Mouse (Mus musculus) liver, embryonic 16.5 days (tissue): ENCODE data around the gene Gm49450. TPM values are rescaled to one million over a fixed set of nuclear protein-coding genes. Genes with fewer than 3 reads are reported as not detected.

Experiments used
- ATAC-seq: fragments of 200-750 bp; cut with Nextera tagmentation; 2 replicates; pipeline ENCODE4 v1.8.0; 2017; ENCODE audit warnings: low read depth, mild to moderate bottlenecking, moderate number of reproducible peaks, moderate library complexity
- H3K27ac ChIP-seq: fragments of 300-500 bp; sonication (generic); 2 replicates; pipeline ENCODE4 v1.5.1; 2014; ENCODE audit warnings: mild to moderate bottlenecking, low read length
- H3K27me3 ChIP-seq: fragments of 300-500 bp; sonication (generic); 2 replicates; pipeline ENCODE4 v1.6.1; 2014; ENCODE audit warnings: low read depth, low read length, mixed read lengths; ENCODE audit not compliant: control insufficient read depth, insufficient read depth
- H3K36me3 ChIP-seq: fragments of 300-500 bp; sonication (generic); 2 replicates; pipeline ENCODE4 v1.6.1; 2014; ENCODE audit warnings: mild to moderate bottlenecking; ENCODE audit not compliant: control insufficient read depth, insufficient read depth
- H3K4me1 ChIP-seq: fragments of 300-500 bp; sonication (generic); 2 replicates; pipeline ENCODE4 v1.6.1; 2014; ENCODE audit warnings: low read depth, low read length, mixed read lengths; ENCODE audit not compliant: control insufficient read depth
- H3K4me2 ChIP-seq: fragments of 300-500 bp; sonication (generic); 2 replicates; pipeline ENCODE4 v1.6.1; 2014; ENCODE audit warnings: low read depth, low read length, mixed read lengths
- H3K4me3 ChIP-seq: fragments of 300-500 bp; sonication (generic); 2 replicates; pipeline ENCODE4 v1.5.1; 2014; ENCODE audit warnings: low read depth, mild to moderate bottlenecking, low read length
- H3K9ac ChIP-seq: fragments of 300-500 bp; sonication (generic); 2 replicates; pipeline ENCODE4 v1.6.1; 2014; ENCODE audit warnings: low read depth, low read length
- H3K9me3 ChIP-seq: fragments of 300-500 bp; sonication (generic); replicated peaks from 2 replicates; pipeline ENCODE4 v1.6.1; 2016; ENCODE audit warnings: low read length; ENCODE audit not compliant: control insufficient read depth
- WGBS: fragments of 180-500 bp; shearing (Covaris S2); extraction: QIAGEN DNeasy Blood & Tissue Kit; methylation state at CpG from one replicate; pipeline ENCODE4 v1.1.7; 2014; ENCODE audit not compliant: insufficient replicate concordance; 5-methylcytosine and 5-hydroxymethylcytosine counted together
- polyA plus RNA-seq: library from polyadenylated mRNA; unstranded; fragments of >200 nt; fragmentation: Nextera tagmentation; extraction: Ambion mirVana; gene quantifications from 2 replicates; pipeline ENCODE4 v1.2.1, GENCODE M21; 2015

Gene Gm49450
- polyA plus RNA-seq, 1 experiment from 2014 or later, result not detected

DNA sequence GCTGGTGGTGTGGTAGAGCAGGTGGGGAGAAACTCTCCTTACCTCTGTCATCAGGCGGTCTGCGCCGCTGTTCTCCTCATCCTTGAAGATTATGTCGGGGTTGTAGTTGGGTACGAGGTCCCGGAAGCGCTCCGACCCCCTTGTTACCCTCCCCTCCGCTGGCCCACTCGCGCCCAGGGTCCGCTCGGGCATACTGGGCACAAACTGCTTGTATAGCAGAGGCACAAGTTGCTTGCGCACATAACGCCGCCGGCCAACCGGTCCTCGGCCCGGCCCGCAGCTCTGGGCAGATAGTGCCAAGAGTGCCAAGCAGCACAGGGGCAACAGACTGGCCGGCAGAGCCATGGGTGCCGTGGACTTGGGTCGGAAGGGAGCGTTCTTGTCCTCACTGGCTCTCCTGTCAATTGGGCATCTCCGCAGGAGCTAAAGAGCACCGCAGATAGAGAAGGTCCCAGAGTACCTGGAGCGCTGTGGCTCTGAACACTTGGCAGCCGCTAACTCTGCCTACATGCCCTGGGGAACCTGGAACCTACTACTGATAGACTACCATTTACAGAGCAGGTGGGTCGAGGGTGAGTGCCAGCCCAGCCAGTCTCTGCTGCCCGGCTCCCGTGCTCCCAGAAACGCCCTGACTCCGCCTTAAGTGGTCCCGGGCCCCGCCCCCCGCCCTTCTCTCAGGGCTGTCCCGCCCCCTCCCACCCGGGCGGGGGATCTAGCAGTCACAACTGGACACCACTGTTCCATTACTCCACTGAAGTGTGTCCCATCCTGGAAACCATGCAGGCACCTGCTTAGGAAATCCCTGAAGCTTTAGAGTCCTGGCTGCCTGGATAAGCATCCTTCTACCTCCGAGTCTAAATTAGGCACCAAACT is 55.2 kb downstream of the Gm49450 start, which contains the start of gene Dhh:
Gene Dhh (minus strand): TSS at position 613 of the 873 bp plus-strand sequence.
- peaks cover 27% of the 10 kb centered on the region for H3K4me1 ChIP-seq
- no peak within 1 kb of the TSS for H3K4me3 ChIP-seq
- H3K9ac ChIP-seq, result no peak within 1 kb of the TSS
- no peaks in the 10 kb centered on the region for H3K36me3 ChIP-seq
- WGBS, result 2% methylated on average over 41 of the region's 41 CpGs
- H3K9me3 ChIP-seq, result no peaks in the 10 kb centered on the region
- H3K27ac ChIP-seq, result no peak within 1 kb of the TSS
- H3K27me3 ChIP-seq, result peaks cover 71% of the 10 kb centered on the region
- ATAC-seq, result no peak
- 0 out of 2 replicates have a peak within 1 kb of the TSS, but pooled peaks have one; percentile 9 for H3K4me2 ChIP-seq

- Histone ChIP-seq H3K27ac (no peak overlapping the region), H3K9ac (no peak overlapping the region), H3K27me3 (peaks cover 78% of the 10 kb centered on the region), H3K4me2 (no peak overlapping the region), H3K4me3 (no peak overlapping the region), H3K4me1 (peaks cover 27% of the 10 kb centered on the region), H3K36me3 (no peaks in the 10 kb centered on the region), H3K9me3 (no peaks in the 10 kb centered on the region)
- no peak for ATAC-seq
- WGBS, result 5% methylated on average over 10 of the region's 10 CpGs
Measured at GRCm38 (mm10) chr15:98897495-98897894, 55.9 kb downstream of the Gm49450 start.

DNA sequence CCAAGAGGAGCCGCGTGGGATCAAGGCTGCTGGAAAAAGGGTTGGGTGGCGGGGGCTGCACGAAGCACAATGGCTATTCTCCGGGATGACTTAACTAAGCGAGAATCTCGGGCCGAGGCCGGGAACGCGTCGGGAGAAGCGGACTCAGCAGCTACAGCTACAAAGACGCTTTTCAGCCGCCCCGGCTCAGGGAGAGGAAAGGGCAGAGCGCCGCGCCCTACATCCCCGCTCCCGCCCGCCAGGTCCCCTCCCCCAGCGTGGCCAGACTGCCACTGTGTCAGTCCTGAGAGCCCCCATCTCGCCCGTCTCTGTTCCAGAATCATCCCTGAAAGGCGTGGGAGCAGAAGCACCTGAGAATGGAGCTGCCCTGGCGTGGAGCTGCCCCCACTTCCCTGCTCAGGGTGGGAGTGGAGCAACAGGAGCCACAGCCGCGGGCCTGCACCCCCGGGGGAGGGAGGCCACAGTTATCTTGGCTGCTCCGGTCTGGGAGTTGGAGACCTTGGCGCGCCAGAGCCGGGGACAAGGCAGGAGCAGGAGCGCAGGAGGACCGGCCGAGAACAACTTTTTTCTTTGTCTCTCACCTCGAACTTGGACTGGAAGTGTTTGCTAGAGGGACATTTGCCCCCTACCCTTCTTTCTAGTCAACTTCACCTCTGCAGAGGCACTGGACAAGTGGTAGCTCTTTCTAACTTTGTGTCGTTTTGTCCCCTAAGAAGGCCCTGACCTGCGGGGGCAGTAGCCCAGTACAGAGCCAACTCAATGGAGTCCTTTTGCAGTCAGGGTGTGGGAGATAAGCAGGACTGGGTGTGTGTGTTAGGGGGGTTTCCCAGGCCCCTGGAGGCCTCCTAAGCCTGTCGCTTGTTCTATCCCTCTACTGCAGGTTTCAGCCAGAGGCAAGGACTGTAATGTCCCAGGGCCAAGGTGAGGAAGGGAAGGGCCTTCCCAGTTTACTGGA is 57.4 kb downstream of the Gm49450 start:
- no peak for ATAC-seq
- H3K4me1 ChIP-seq, result peaks cover 34% of the 10 kb centered on the region
- H3K27me3 ChIP-seq, result peaks cover 79% of the 10 kb centered on the region
- no peaks in the 10 kb centered on the region for H3K36me3 ChIP-seq
- H3K9me3 ChIP-seq, result no peaks in the 10 kb centered on the region
- peak overlapping the region; percentile 19; the same call in 1 of the 2 replicates for H3K4me3 ChIP-seq
- no peak overlapping the region for H3K9ac ChIP-seq
- WGBS, result 3% methylated on average over 39 of the region's 41 CpGs
- peak overlapping the region; percentile 40 for H3K4me2 ChIP-seq
- no peak overlapping the region for H3K27ac ChIP-seq

GRCm38 (mm10) chr15:98894746-98895634 is 58.4 kb downstream of the Gm49450 start:
- no peak for ATAC-seq
- H3K36me3 ChIP-seq, result no peaks in the 10 kb centered on the region
- H3K4me1 ChIP-seq, result peaks cover 34% of the 10 kb centered on the region
- no peak overlapping the region for H3K9ac ChIP-seq
- no peaks in the 10 kb centered on the region for H3K9me3 ChIP-seq
- no peak overlapping the region for H3K27ac ChIP-seq
- peak overlapping the region; percentile 59 for H3K4me3 ChIP-seq
- peak overlapping the region; percentile 80 for H3K4me2 ChIP-seq
- 2% methylated on average over 38 of the region's 38 CpGs for WGBS
- peaks cover 75% of the 10 kb centered on the region for H3K27me3 ChIP-seq

- ATAC-seq, result no peak
- peaks cover 34% of the 10 kb centered on the region for H3K4me1 ChIP-seq
- H3K27me3 ChIP-seq, result peaks cover 67% of the 10 kb centered on the region
- no peaks in the 10 kb centered on the region for H3K36me3 ChIP-seq
- H3K4me2 ChIP-seq, result peak within 1 kb of the TSS; percentile 80
- peak within 1 kb of the TSS; percentile 59 for H3K4me3 ChIP-seq
- no peaks in the 10 kb centered on the region for H3K9me3 ChIP-seq
- H3K27ac ChIP-seq, result no peak within 1 kb of the TSS
- H3K9ac ChIP-seq, result peak within 1 kb of the TSS; percentile 39; the same call in 1 of the 2 replicates
- WGBS, result under 1% methylated on average over 76 of the region's 77 CpGs
Measured at GRCm38 (mm10) chr15:98893940-98894745, 59.2 kb downstream of the Gm49450 start, which contains the start of gene Rhebl1. Gene Rhebl1, minus strand, starts transcription at chr15:98894540.

DNA sequence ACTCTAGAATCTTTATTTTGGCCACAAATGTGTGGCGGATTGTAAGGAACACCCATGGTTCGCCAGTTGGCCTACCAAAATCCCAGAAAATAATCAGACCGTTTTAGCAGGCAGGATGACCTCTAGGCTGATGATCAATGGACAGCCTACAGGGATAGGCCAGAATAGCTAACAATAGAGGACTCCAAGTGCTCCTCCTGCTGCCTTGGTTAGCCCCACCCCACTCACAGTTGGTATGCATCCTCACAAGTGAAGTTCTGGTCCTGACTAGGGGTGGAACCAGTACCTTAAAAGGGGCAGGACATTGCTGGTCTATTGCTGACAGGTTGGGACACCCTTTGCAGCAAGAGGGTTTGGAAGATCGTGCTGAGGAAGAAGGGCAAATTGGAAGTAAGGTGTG is 60.3 kb downstream of the Gm49450 start:
- Histone ChIP-seq H3K4me3 (no peak overlapping the region), H3K36me3 (no peaks in the 10 kb centered on the region), H3K27me3 (peaks cover 56% of the 10 kb centered on the region), H3K4me1 (peaks cover 34% of the 10 kb centered on the region), H3K27ac (no peak overlapping the region), H3K9ac (no peak overlapping the region), H3K9me3 (no peaks in the 10 kb centered on the region), H3K4me2 (no peak overlapping the region)
- ATAC-seq, result no peak
- 59% methylated on average over 4 of the region's 4 CpGs for WGBS

GRCm38 (mm10) chr15:98891907-98892606 is 61.3 kb downstream of the Gm49450 start:
- Histone ChIP-seq H3K27me3 (peaks cover 46% of the 10 kb centered on the region), H3K36me3 (no peaks in the 10 kb centered on the region), H3K4me3 (no peak overlapping the region), H3K27ac (no peak overlapping the region), H3K4me1 (peaks cover 34% of the 10 kb centered on the region), H3K9me3 (no peaks in the 10 kb centered on the region), H3K9ac (no peak overlapping the region), H3K4me2 (no peak overlapping the region)
- peak; percentile 61 for ATAC-seq
- 12% methylated on average over 6 of the region's 6 CpGs for WGBS
